Mouse (Mus musculus) cerebellum, adult 11 months (tissue): Measurements from ENCODE around the gene Disp2.

Source experiments
- DNase-seq: peaks from one replicate; pipeline ENCODE4 v3.0.0; 2022

Disp2 gene

DNA sequence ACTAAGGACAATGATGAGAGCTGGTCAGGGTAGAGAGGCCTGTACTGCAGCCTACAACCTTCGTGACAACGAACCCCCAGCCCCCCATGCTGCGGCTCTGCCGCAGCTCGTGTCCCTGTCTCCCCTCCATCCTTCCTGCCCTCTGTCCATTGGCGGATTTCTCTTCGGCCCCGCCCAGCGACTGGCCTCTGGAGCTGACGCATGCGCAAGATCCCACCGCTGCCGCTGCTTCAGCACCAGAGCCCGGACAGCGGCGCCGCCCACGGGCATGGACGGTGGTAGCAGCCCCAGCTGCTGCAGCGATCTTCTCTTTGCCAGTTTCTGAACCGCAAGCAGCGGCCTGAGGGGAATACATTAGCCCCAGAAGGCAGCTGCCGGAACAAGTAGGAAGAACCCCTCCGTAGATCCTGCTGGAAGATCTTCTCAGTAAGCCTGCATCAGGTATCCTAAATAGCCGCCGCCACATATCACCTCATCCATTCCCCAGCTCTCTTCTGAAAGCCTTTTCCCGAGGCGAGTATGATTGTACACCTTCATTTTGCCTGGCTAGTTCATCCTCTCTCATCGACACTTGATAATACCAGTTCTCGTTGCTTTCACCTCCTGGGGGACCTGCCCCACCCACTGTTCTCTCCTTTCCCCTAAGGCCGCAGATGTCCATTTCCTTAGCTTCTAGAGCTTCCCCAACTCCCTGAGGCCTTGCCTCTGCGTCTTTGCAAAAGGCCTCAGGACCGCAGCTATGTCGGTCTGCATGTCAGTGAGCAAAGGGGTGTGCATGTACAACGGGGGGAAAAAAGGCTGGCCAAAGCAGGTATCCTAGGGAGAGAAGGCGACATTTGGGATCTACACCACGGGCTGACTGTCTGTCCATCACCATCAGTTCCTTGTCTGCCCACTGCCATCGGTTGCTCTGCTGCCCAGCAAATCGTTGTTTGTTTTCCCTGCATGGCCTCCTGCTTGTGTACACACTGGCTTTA is at the start of gene Disp2:
Gene Disp2, plus strand, starts transcription at position 216 of the 977 bp plus-strand sequence.
- DNase-seq, result peak; percentile 94

DNA sequence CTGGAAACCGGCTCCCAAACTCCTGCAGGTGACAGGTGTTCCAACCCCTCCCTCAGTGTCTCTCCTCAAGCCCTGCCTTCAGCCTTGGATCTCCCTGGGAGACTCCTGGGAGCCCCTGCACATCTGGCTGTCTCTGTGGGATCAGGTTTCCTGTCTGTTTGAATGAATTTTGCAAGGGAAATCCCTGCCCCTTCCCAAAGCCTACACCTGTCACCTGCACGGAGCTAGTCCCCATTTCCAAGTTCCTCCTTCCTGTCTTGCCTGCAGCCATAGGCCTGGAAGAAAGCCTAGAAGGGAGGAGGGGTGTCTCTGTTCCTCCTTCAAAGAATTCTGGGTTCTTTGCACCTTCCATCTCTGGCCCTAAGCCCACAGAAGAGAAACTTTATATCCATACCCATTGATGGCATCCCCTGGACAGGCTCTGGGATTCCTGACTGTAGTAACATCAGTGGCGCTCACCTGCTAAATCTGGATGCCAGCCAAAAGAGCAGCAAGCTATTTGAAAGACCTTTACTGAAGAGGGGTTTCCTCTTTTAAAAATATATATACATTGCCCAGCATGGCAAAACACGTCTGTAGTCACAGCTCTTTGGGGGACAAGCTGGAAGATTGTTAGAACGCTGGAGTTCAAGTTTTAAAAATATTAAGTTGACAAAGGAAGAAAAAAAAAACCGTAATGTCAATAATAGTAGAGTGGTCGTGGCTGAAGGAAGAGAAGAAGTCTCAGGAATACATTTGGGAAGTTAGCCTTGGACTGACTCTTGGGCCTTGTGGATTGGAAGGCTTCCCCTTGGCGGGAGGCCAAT is 49.5 kb upstream of the Disp2 start:
- no peak for DNase-seq

DNA sequence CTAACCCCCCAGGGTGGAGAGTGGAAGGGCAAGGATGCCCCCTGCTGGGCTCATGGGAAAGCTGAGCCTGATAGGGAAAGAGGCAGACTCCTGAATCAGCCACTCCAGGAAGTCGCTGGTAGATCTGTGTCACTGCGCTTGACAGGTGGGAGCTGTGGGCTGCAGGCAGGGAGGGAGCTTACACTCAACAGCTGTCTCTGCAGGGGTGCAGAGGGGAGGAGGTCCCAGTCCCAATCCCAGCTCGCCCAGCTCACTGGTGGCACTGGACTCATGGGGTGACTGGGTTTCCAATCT is 49.0 kb upstream of the Disp2 start:
- DNase-seq, result no peak

DNA sequence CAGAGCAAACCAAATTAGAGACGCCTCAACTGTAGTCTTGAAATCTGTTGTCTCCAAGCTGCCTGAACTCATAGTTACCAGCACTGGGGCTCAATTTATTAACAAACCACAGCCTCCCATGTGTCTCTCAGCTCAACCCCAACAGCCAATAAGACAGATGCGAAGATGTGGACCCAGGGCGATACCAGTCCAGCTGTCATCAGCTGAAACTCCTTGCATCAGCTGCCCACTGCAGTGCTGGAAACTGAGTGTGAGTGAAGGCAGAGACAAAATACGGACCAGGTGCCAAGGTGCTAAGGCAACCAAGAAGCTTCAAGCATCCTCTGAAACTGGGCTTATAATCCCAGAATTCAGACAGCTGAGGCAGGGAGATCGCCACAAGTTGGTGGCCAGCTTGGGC is 47.5 kb upstream of the Disp2 start:
- DNase-seq, result no peak

DNA sequence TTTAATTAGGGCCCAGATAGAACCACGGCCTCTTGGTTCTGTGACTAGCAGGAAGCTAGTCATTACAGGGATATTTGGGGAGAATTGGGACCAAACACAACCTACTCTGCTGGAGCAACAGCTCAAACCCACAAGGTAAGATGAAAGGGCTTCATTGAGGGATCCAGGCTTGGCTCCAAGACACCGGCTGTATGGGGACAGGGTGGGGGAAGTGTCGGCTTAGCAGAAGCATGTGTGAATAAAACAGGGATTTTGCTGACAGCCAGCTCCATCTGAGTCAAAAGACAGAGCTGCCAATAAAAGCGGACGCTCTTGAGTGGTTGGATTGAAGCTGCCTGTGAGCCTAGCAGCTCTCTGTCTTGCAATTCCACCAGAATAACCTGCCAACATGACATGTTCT is 46.2 kb upstream of the Disp2 start:
- DNase-seq, result no peak

DNA sequence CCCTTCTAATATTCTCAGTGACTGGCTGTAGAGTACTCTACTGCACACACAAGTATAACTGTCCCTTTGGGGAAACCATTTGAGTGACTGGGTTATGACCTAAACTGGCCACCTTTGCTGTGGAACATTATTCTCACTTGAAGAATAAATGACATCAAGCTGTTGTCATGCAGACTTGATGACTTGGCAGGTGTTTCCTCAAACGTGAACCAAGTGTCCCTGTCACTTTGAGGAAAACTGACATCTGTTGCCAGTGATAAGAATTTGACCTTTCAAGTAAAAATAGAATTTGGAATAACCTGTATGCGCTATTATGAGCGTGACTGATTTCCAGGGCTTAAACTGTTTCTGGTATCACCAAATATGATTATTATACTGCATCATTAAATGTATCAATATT is 39.2 kb upstream of the Disp2 start:
- no peak for DNase-seq

DNA sequence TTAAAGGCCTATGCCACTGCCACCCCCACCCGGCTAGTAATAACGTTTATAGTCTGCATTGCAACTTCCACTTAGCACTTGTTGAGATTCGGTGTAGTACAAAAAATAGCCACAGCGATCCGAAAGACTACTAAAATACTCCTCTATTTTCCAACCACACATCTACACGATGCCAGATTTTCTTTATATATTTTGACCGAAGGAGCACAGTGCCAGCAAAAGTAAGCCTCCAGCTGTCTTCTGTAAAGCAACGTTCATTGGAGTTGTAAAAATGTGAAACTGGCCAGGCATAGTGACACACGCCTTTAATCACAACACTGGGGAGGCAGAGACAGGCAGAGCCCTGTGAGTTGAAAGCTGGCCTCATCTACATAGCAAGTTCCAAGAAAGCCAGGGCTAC is 38.3 kb upstream of the Disp2 start:
- DNase-seq, result no peak

DNA sequence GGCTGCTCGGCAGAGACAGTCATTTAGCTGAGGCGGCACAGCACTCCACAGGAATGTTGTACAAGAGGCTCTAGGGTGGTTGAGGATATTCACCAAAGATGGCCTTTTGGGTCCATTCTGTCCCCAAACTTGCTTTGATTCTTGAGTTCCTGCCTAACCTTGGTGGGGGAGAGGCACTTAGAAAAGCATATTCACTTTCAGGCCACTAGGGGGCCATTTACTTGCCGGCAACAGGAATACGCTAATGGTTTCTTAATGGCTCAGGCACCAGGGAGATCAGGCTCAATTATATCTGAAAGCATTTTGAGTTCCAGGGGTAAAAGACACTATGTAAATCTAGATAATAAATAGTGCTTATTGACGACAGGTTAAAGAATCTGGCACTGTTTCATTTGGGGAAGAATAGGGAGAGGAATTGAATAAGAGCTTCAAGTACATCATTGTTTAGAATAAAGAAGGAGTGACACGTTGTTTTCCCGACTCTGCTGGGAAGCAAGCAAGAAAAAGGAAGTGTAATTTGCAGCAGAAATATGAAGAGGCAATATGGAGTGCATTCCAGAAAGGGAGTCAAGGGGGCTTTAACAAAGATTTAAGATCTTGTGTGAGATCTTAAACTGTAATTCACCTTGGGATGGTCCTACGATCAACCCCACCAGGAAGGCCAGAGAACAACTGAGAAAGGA is 36.1 kb upstream of the Disp2 start:
- peak; percentile 39 for DNase-seq

DNA sequence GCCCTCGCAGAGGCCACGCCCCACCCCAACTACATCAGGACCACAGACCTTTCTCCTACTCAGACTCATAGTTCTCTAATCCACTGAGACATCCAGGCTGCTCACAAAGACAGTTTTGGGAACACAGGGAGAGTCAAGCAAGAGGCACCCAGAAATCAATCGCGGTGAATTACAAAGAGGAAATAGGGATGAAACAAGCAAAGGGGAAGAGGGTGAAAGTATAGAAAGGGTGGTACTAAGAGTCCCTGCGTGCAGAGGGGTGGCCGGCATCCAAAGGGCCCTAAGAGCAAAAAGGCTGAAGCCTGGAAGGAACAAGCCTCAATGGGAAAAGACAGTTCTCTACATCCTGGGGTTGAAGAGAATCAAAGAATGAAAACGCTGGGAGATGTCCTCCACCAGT is 34.9 kb upstream of the Disp2 start:
- no peak for DNase-seq

DNA sequence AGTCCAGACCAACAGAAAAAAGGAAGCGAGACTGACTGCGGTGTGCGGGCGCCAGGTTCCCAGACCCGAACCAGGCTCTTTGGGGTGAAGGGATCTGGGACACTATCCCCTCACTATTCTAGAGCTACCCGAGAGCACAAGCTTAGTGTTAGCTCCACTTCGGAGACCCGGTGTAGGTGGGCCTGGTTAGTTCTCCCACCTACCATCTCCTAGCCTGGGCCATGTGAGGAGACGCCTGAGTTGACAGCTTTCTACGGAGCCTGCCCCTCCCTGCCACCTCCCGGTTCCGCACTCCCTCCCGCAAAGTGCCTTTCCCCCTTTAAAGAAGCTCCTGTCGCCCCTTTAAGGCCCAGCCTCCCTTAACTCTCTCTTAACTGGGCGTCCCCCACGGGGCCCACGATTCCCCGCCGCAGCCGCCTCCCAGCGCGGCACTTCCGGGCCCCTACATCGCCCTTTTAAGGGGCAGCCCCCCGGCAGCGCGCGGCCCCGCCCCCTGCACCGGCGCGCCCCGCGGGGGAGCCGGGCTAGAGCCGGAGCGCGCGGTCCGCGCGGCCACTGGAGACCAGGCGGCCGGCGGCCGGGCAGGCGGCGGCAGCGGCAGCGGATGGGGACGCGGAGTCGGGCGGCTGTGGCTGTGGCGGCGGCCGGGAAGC is 34.2 kb upstream of the Disp2 start, which contains the start of gene Inafm2:
Gene Inafm2, plus strand, starts transcription at position 527 of the 653 bp plus-strand sequence.
- peak; percentile 91 for DNase-seq

DNA sequence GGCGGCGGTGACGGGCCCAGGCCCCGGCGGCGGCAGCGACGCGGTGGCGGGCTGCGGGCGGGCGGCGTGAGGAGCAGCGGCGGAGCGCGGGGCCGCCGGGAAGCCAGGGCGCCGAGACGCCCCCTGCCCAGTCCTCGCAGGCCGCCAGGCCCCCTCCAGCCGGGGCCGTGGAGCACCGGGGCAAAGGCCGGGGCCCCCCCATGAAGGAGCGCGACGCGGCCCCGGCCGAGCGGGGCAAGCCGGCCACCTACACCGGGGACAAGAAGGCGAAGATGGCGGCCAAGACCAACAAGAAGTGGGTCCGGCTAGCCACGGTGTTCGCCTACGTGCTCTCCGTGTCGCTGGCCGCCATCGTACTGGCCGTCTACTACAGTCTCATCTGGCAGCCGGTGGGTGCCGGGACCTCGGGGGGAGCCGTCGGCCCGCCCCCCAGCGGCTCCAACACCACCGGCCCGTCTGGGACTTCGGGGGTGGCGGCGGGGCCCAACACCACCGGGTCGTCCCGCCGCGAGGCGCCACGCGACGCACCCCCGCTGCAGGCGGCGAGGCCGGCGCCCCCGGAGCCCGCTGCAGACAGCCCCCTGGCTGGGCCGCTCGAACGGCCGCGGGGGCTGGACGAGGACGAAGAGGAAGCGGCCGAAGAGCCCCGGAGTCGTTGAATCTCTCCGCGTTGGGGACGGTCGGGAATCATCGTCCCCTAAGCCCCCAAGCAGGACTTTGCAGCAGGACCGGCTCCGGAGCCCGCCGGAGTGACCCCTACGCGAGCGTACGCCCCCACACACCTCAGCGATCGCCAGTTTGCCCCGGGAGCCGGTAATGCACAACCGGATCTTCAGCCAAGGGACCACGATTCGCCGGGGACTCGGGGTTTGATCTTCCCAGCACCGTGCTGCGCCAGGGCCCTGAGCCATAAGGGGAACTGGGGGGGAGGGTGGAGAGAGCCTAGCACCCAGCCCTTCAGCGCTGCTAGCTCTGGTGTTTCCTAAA is 33.3 kb upstream of the Disp2 start:
- DNase-seq, result peak; percentile 52

DNA sequence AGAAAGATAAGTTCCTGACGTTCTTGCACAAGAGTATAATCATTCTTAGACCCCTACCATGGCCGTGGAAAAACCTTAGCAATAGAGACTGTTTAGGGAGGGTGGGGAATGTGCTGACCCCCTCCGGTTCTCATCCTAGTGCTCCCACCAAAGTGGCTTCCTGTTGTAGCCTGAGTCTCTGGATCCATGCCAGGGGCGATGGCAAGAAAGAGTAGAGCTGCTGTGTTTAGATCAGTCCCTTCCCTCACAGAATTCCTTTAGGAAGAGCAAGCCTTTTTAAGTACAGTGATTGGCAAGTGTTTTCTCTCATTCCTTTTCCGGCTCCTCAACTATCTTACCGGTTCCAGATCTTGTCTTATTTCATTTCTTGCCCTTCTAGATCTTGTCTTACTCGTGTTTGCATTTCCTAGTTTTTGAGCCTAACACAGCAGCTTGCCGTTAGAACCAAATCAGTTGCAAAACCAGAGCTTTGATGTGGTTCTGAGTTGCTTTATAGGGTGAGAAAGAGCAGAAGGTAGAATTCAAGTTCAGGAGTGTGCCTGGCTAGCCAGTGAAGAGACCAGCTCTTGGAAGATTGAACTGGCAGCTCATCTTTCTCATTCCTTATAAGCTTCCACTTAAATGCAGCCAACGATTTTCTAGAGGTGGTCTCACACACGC is 32.1 kb upstream of the Disp2 start:
- peak; percentile 42 for DNase-seq

DNA sequence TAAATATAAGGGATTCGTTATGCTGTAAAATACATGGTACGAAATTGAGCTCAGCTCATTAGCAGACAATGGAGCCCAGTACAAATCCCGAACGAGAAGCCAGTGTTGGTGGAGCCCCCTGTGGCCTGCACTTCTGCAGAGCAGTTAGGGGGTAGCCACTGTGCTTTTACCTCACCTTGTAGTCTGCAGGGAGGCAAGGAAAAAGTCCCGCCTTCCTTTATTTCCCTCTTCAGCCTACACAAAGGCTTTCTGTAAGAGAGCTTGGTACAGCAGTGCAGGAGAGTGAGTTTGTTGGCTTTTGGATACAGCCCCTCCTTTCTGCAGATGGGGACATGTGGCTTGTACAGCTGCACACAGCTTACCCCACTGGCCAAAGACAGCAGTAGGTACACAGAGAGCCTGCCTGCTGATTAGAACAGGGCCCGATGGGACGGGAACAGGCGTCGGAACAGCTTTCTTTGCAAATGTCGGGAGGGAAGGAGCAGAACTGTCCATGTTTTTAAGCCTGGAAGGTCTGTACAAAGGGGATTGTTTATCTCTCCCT is 30.1 kb upstream of the Disp2 start:
- no peak for DNase-seq

DNA sequence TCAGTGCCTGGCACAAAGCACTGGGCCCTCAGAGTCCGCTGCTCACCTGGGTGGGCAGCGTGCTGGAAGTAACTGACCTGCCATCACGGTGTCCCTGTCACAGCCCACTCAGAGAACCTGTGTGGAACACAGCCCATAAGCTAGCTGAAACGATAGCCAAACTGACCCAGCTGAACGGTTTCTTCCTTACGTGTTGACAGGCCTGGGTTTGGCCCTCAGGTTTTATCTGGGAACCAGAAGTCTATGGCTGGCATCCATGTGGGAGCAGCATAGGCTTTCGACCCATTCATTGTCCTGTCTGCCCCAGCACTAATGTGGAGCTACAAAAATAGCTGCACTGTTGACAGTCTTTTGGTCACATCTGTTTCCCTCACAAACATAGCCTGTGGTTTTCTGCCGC is 29.0 kb upstream of the Disp2 start:
- DNase-seq, result peak; percentile 4

DNA sequence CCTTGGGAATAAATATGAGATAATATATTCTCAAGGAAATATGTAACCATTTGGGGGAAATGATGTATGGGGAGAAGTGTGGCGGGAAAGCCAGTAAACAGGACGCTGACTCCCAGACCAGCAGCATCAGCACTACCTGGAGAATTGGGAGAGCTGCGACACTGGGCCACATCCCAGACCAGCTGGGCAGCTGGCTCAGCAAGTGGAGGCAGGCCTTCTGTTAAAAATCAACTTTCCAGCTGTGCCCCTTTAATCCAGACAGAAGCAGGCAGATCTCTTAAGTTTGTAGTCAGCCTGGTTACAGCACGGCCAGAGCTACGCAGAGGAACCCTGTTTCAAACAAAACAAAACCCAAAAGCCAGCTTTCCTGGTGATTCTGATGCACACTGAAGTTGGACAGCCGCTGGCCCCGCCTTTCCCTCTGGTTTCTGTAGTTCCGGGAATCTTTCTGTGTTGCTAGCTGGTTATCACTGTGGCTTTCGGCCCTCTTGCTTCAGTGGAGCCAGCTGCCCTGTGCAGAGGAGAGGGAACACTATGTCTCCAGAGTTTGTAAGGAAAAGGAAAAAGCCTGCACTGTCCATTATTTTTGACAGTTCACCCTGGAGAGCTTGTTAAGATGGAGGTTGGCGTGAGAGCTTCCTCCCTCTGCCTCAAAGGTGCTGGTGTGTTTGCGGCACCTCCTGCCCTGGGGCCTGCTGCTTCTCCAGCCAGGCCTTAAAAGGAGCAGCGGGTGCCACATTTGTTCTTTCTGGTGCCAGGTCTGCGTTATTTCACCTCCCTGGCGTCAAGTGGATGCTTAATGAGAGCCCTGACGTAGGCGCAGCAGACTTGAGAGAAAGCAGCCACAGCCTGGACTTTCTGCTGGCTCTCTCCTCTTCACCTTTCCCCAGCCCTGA is 27.4 kb upstream of the Disp2 start:
- DNase-seq, result peak; percentile 3

DNA sequence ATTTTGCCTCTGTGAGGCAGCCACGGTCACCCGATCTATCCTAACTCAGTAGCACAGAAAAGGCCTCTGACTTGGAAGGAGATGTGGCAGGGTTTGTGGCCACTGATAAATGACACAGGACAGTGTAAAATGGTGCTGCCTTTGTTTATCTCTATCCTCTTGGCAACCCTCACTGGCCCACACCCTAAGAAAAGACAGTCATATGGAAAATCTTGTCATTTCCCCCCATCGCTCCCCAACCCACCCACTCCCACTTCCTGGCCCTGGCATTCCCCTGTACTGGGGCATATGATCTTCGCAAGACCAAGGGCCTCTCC is 26.8 kb upstream of the Disp2 start:
- DNase-seq, result no peak

DNA sequence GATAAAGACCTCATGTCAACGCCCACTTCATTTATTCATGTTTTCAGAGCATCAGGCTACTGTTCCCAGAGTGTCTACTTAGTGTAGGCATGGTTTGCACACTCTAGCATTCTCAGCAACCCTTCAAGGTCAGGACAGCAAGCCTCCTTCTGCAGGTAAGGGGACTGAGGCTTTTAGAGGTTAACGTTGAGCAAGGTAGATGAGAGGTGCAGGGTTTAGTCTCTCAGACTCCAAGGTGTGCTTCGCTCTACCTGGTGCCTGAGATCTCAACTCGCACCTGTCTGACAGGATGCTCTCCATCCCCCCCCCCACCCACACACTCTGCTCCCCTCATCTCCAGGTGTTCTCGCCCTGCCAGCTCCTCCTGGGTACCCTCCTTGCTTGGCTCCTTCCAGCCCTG is 25.4 kb upstream of the Disp2 start:
- DNase-seq, result no peak

DNA sequence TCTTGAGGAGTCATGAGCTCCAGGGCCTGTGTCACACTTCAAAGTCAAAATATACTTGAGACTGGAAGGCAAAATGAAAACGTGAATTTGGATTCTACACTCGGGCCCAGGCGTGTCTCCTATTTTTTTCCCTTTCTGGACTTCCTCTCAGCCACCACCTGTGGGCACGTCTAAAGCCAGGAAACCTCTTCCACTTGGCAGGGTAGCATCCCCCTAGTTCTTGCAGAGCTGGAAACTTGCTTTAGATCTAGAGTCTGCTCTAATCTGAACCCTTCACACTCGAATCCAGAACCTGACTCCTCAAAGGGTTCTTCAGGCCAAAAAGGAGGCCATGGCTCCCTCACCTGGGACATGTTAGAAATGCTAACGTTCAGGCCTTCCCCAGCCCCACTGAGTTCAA is 24.1 kb upstream of the Disp2 start:
- DNase-seq, result peak; percentile 2

DNA sequence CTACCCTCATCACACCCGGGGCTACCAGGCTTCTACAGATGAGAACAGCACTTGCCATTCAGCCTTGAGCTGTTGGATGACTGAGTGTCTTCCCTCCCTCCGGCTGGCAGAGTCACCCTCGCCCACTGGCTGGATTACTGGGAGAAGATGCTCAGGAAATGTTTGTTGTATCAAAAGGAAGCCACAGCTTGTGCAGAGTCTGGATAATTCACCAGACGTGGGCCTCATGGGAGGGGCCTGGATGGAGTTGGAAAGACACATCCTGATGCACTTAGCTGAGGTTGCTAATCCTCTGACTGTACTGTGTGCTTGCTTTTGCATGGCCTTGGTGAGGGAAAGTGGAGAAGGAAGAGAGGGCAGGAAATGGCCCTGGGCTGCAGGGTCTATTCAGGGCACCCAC is 23.4 kb upstream of the Disp2 start:
- no peak for DNase-seq

DNA sequence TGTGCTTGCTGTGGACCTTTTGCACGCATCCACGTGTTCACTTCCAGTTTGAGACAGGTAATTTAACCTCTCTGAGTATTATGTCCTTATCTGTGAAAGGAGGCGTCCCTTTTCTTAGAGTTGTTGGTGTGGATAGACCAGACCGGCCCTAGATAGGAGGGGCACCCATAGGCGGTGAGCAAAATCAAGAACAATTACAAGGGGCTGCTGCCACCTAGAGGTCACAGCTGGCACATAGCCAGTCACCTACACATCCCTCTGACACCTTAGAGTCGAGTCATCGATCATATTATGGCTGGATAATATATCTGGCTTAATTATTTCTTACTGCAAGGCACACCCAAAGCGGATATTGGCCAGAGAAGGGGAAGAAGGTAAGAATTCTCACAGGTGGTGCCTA is 19.7 kb upstream of the Disp2 start:
- DNase-seq, result no peak
